Mouse (Mus musculus): ENCODE data around the gene Git1.

GRCm38 (mm10) chr11:77472775-77473174 is 20.6 kb upstream of the Git1 start:
- TF ChIP-seq CTCF (IDR thresholded peaks at IDR 0.05; ENCODE audit: borderline replicate concordance, insufficient read depth, low read depth, low read length): no peak
- no peak for TF ChIP-seq POLR2A (IDR thresholded peaks at IDR 0.05; ENCODE audit: borderline replicate concordance, insufficient read depth, low read length)

Data from cerebellum, adult 2 months (tissue).